Mouse (Mus musculus): ENCODE data around the gene Hdac9. TPM values are rescaled to one million over a fixed set of nuclear protein-coding genes. Genes with fewer than 3 reads are reported as not detected.
A peak's percentile ranks its signal among the peaks of the same experiment; 100 is the strongest.

The Hdac9 gene
- polyA plus RNA-seq, 1 experiment from 2014 or later: 1.5 TPM

DNA sequence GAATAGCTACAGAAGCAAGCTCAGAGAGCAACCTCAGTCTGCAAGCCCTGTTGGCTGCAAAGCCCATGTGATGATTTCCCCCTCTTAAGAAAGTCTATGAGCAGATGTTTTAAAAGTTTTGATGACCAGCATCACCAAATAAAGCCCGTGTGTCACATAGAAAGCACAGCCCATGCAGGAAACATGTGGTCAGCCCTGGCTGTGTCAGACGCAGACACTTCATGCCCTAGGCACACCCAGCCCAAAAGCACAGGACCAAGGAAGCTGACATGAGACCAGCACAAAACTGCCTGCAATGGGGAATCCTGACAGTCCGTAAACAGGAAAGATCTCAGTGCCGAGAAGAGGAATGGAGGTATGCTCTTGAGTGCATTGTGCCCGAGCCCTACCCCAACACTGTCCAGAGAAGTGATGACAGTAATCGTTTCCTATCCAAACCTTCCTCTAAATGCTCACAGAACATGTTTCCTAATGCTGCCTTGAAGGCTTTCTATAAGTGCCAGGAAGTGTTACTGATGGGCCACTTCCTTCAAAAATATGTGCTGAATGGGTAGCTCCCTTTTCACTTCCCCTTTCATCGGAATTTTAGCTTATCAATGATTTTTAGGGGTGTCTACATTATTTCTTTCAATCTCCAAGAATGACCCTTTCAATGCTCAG lies 193.9 kb downstream of the Hdac9 start:
- Histone ChIP-seq H3K9ac (ENCODE audit: low read length) (no peak overlapping the region), H3K9me3 (ENCODE audit: control insufficient read depth, low read length) (no peaks in the 10 kb centered on the region), H3K4me3 (ENCODE audit: low read depth, low read length) (no peak overlapping the region), H3K4me2 (replicated peaks; ENCODE audit: low read depth) (no peak overlapping the region), H3K4me1 (replicated peaks; ENCODE audit: control insufficient read depth, insufficient read depth) (no peaks in the 10 kb centered on the region), H3K36me3 (ENCODE audit: control insufficient read depth, insufficient read depth, low read length) (no peaks in the 10 kb centered on the region), H3K27ac (replicated peaks) (no peak overlapping the region), H3K27me3 (ENCODE audit: control insufficient read depth, insufficient read depth, low read length) (no peaks in the 10 kb centered on the region)
- ATAC-seq (ENCODE audit: low FRiP score, low TSS enrichment): no peak
- no peak for DNase-seq (ENCODE audit: low spot score)
- 55% methylated on average over 7 of the region's 7 CpGs for WGBS
- TF ChIP-seq EP300 (optimal IDR thresholded peaks at IDR 0.05) (no peak), CTCF (IDR thresholded peaks at IDR 0.05; ENCODE audit: low read depth) (no peak)

- no peaks in the 10 kb centered on the region for H3K4me1 ChIP-seq (replicated peaks; ENCODE audit: control insufficient read depth, insufficient read depth)
- no peaks in the 10 kb centered on the region for H3K27me3 ChIP-seq (ENCODE audit: control insufficient read depth, insufficient read depth, low read length)
- WGBS: 74% methylated on average over 2 of the region's 2 CpGs
- H3K9ac ChIP-seq (ENCODE audit: low read length): no peak overlapping the region
- ATAC-seq (ENCODE audit: low FRiP score, low TSS enrichment) (no peak), DNase-seq (ENCODE audit: low spot score) (no peak)
- no peak overlapping the region for H3K27ac ChIP-seq (replicated peaks)
- H3K9me3 ChIP-seq (ENCODE audit: control insufficient read depth, low read length): no peaks in the 10 kb centered on the region
- H3K4me2 ChIP-seq (replicated peaks; ENCODE audit: low read depth): no peak overlapping the region
- no peak overlapping the region for H3K4me3 ChIP-seq (ENCODE audit: low read depth, low read length)
- no peak for TF ChIP-seq CTCF (IDR thresholded peaks at IDR 0.05; ENCODE audit: low read depth)
- no peak for TF ChIP-seq EP300 (optimal IDR thresholded peaks at IDR 0.05)
- no peaks in the 10 kb centered on the region for H3K36me3 ChIP-seq (ENCODE audit: control insufficient read depth, insufficient read depth, low read length)
These were observed 196.0 kb downstream of the Hdac9 start for GRCm38 (mm10) chr12:34720906-34721305.

- DNase-seq (ENCODE audit: low spot score) (no peak), ATAC-seq (ENCODE audit: low FRiP score, low TSS enrichment) (no peak)
- H3K27me3 ChIP-seq (ENCODE audit: control insufficient read depth, insufficient read depth, low read length): no peaks in the 10 kb centered on the region
- H3K9me3 ChIP-seq (ENCODE audit: control insufficient read depth, low read length): no peaks in the 10 kb centered on the region
- H3K4me2 ChIP-seq (replicated peaks; ENCODE audit: low read depth): peak overlapping the region; percentile 46
- TF ChIP-seq CTCF (IDR thresholded peaks at IDR 0.05; ENCODE audit: low read depth): peak; percentile 5; the same call in 1 of the 2 replicates
- no peak for TF ChIP-seq EP300 (optimal IDR thresholded peaks at IDR 0.05)
- H3K4me3 ChIP-seq (ENCODE audit: low read depth, low read length): peak overlapping the region; percentile 31
- no peaks in the 10 kb centered on the region for H3K36me3 ChIP-seq (ENCODE audit: control insufficient read depth, insufficient read depth, low read length)
- 26% methylated on average over 14 of the region's 14 CpGs for WGBS
- H3K27ac ChIP-seq (replicated peaks): no peak overlapping the region
- 0 out of 2 replicates have a peak overlapping the region, but pooled peaks have one; percentile 18 for H3K9ac ChIP-seq (ENCODE audit: low read length)
- H3K4me1 ChIP-seq (replicated peaks; ENCODE audit: control insufficient read depth, insufficient read depth): no peaks in the 10 kb centered on the region
These were observed 202.5 kb downstream of the Hdac9 start for GRCm38 (mm10) chr12:34714266-34714939.

- Histone ChIP-seq H3K4me1 (replicated peaks; ENCODE audit: control insufficient read depth, insufficient read depth) (no peaks in the 10 kb centered on the region), H3K9me3 (ENCODE audit: control insufficient read depth, low read length) (no peaks in the 10 kb centered on the region), H3K27me3 (ENCODE audit: control insufficient read depth, insufficient read depth, low read length) (no peaks in the 10 kb centered on the region), H3K27ac (replicated peaks) (no peak overlapping the region), H3K4me2 (replicated peaks; ENCODE audit: low read depth) (no peak overlapping the region), H3K36me3 (ENCODE audit: control insufficient read depth, insufficient read depth, low read length) (no peaks in the 10 kb centered on the region), H3K4me3 (ENCODE audit: low read depth, low read length) (no peak overlapping the region), H3K9ac (ENCODE audit: low read length) (no peak overlapping the region)
- WGBS: 48% methylated on average over 1 of the region's 1 CpGs
- ATAC-seq (ENCODE audit: low FRiP score, low TSS enrichment): no peak
- TF ChIP-seq EP300 (optimal IDR thresholded peaks at IDR 0.05) (no peak), CTCF (IDR thresholded peaks at IDR 0.05; ENCODE audit: low read depth) (no peak)
- no peak for DNase-seq (ENCODE audit: low spot score)
These were observed 218.9 kb downstream of the Hdac9 start for GRCm38 (mm10) chr12:34697981-34698380.

DNA sequence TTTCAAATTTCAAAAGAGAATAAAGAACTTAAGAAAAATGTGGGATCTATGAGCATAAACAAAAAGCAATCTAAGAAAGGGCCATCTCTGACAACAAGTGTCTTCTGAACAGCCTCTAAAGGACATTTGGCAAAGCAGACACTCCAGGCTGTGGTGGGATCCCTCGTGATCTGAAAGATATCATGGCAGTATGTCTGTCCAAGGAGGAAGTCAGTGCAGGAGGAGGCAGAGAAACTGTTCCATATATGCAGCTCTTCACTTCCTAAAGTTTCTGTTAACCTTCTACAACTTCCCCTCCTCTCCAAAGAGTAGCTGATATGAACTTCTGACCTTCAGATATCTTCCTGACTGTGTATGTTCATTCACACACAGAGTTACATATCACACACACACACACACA lies 220.2 kb downstream of the Hdac9 start:
- TF ChIP-seq EP300 (optimal IDR thresholded peaks at IDR 0.05) (no peak), CTCF (IDR thresholded peaks at IDR 0.05; ENCODE audit: low read depth) (no peak)
- Histone ChIP-seq H3K27ac (replicated peaks) (no peak overlapping the region), H3K27me3 (ENCODE audit: control insufficient read depth, insufficient read depth, low read length) (no peaks in the 10 kb centered on the region), H3K36me3 (ENCODE audit: control insufficient read depth, insufficient read depth, low read length) (no peaks in the 10 kb centered on the region), H3K4me3 (ENCODE audit: low read depth, low read length) (no peak overlapping the region), H3K9me3 (ENCODE audit: control insufficient read depth, low read length) (no peaks in the 10 kb centered on the region), H3K9ac (ENCODE audit: low read length) (no peak overlapping the region), H3K4me2 (replicated peaks; ENCODE audit: low read depth) (no peak overlapping the region), H3K4me1 (replicated peaks; ENCODE audit: control insufficient read depth, insufficient read depth) (no peaks in the 10 kb centered on the region)
- WGBS: 60% methylated on average over 1 of the region's 1 CpGs
- ATAC-seq (ENCODE audit: low FRiP score, low TSS enrichment) (no peak), DNase-seq (ENCODE audit: low spot score) (no peak)

DNA sequence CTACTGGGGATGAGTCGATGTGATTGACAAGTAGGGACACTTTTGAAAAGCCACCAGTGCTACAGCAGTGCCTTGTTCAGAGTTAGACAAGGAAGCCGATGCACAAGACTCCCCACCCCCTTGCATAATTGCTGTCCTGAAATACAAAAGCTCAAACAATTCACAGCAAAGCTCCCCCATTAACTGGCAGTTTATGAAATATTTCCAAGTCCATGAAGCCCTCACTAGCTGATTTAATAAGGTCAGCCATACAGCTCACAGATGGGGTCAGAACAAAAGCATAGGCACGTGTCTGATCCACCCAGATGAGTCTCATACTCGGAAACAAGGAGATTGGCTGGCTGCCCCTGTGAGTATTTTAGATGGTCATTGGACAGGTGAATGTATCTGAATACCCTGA lies 228.0 kb downstream of the Hdac9 start:
- TF ChIP-seq CTCF (IDR thresholded peaks at IDR 0.05; ENCODE audit: low read depth) (no peak), EP300 (optimal IDR thresholded peaks at IDR 0.05) (no peak)
- Histone ChIP-seq H3K4me3 (ENCODE audit: low read depth, low read length) (no peak overlapping the region), H3K9ac (ENCODE audit: low read length) (no peak overlapping the region), H3K27me3 (ENCODE audit: control insufficient read depth, insufficient read depth, low read length) (no peaks in the 10 kb centered on the region), H3K4me2 (replicated peaks; ENCODE audit: low read depth) (no peak overlapping the region), H3K36me3 (ENCODE audit: control insufficient read depth, insufficient read depth, low read length) (no peaks in the 10 kb centered on the region), H3K27ac (replicated peaks) (no peak overlapping the region), H3K9me3 (ENCODE audit: control insufficient read depth, low read length) (no peaks in the 10 kb centered on the region), H3K4me1 (replicated peaks; ENCODE audit: control insufficient read depth, insufficient read depth) (no peaks in the 10 kb centered on the region)
- DNase-seq (ENCODE audit: low spot score) (no peak), ATAC-seq (ENCODE audit: low FRiP score, low TSS enrichment) (no peak)
- WGBS: 57% methylated on average over 4 of the region's 4 CpGs

All from stomach, postnatal 0 days (tissue).